Mouse (Mus musculus) neural tube, embryonic 15.5 days (tissue): Measurements from ENCODE around the gene Dnajc27. TPM values are rescaled to one million over a fixed set of nuclear protein-coding genes. Genes with fewer than 3 reads are reported as not detected.

Experiments
- ATAC-seq: fragments of 200-750 bp; cut with Nextera tagmentation; 2 replicates; pipeline ENCODE4 v1.8.0; 2017; ENCODE audit warnings: mild to moderate bottlenecking, moderate TSS enrichment, moderate library complexity; ENCODE audit not compliant: low FRiP score
- H3K27ac ChIP-seq: fragments of 300-500 bp; sonication (generic); replicated peaks from 2 replicates; pipeline ENCODE4 v1.5.1; 2015; ENCODE audit warnings: mild to moderate bottlenecking, inconsistent platforms
- H3K27me3 ChIP-seq: fragments of 300-500 bp; sonication (generic); replicated peaks from 2 replicates; pipeline ENCODE4 v1.6.1; 2015; ENCODE audit warnings: inconsistent platforms
- H3K36me3 ChIP-seq: fragments of 300-500 bp; sonication (generic); 2 replicates; pipeline ENCODE4 v1.6.1; 2015; ENCODE audit warnings: inconsistent platforms
- H3K4me1 ChIP-seq: fragments of 300-500 bp; sonication (generic); 2 replicates; pipeline ENCODE4 v1.6.1; 2015; ENCODE audit warnings: inconsistent platforms
- H3K4me2 ChIP-seq: fragments of 300-500 bp; sonication (generic); 2 replicates; pipeline ENCODE4 v1.6.1; 2015; ENCODE audit warnings: inconsistent platforms, mild to moderate bottlenecking, moderate library complexity
- H3K4me3 ChIP-seq: fragments of 300-500 bp; sonication (generic); replicated peaks from 2 replicates; pipeline ENCODE4 v1.5.1; 2015; ENCODE audit warnings: mild to moderate bottlenecking, inconsistent platforms
- H3K9ac ChIP-seq: fragments of 300-500 bp; sonication (generic); replicated peaks from 2 replicates; pipeline ENCODE4 v1.6.1; 2015; ENCODE audit warnings: mild to moderate bottlenecking, inconsistent platforms
- H3K9me3 ChIP-seq: fragments of 300-500 bp; sonication (generic); replicated peaks from 2 replicates; pipeline ENCODE4 v1.6.1; 2016; ENCODE audit warnings: inconsistent platforms
- WGBS: fragments of 180-500 bp; shearing (Covaris S2); methylation state at CpG from one replicate; pipeline ENCODE4 v1.1.7; 2015; ENCODE audit warnings: mixed read lengths; 5-methylcytosine and 5-hydroxymethylcytosine counted together
- polyA plus RNA-seq: library from polyadenylated mRNA; unstranded; fragments of >200 nt; fragmentation: Nextera tagmentation; extraction: Ambion mirVana; gene quantifications from 2 replicates; pipeline ENCODE4 v1.2.1, GENCODE M21; 2015

Dnajc27 gene
- polyA plus RNA-seq, 1 experiment from 2014 or later = 21.3 TPM

DNA sequence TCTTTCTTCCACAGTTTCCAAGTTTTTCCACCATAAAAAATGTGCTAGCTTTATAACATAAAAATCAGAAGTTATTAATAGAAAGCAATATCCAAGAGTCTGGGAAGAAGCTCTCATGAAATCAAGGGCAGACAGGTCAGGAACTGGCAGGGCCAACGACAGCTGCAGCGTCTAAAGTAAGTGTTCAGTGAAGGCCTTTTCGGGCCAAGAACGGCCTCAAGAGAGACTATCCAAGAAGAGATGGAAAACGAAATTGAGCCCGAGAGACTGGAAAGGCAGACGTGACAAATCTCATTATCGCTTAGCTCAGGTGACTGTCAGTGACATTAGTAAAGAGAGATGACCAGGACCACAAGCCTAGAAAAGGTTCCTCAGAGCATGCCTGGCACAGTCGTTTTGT is 24.1 kb upstream of the Dnajc27 start:
- Histone ChIP-seq H3K36me3 (no peaks in the 10 kb centered on the region), H3K9ac (no peak overlapping the region), H3K4me1 (no peaks in the 10 kb centered on the region), H3K4me3 (no peak overlapping the region), H3K9me3 (no peaks in the 10 kb centered on the region), H3K27me3 (no peaks in the 10 kb centered on the region), H3K4me2 (no peak overlapping the region), H3K27ac (no peak overlapping the region)
- WGBS = 68% methylated on average over 9 of the region's 9 CpGs
- no peak for ATAC-seq

DNA sequence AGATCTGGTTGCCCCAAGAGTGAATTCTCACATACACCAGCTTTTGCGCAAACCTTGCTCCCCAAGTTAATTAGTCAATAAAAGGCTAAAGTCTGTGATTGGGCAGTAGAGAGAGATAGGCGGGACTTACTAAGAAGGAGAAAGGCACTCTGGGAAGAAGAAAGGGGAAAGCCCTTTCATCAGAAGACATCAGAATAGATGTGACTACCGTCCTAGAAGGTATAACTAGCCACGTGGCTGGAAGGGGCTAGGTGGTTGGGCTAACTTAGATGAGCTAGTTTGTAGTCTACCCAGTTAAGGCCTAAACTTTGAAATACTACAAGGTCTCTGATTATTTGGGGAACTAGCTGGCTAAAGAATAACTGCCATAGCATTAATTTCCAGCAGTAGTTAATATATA is 22.7 kb upstream of the Dnajc27 start:
- no peak for ATAC-seq
- Histone ChIP-seq H3K9me3 (no peaks in the 10 kb centered on the region), H3K4me1 (no peaks in the 10 kb centered on the region), H3K9ac (no peak overlapping the region), H3K36me3 (no peaks in the 10 kb centered on the region), H3K4me3 (no peak overlapping the region), H3K27ac (no peak overlapping the region), H3K4me2 (no peak overlapping the region), H3K27me3 (no peaks in the 10 kb centered on the region)
- WGBS = 83% methylated on average over 4 of the region's 4 CpGs

DNA sequence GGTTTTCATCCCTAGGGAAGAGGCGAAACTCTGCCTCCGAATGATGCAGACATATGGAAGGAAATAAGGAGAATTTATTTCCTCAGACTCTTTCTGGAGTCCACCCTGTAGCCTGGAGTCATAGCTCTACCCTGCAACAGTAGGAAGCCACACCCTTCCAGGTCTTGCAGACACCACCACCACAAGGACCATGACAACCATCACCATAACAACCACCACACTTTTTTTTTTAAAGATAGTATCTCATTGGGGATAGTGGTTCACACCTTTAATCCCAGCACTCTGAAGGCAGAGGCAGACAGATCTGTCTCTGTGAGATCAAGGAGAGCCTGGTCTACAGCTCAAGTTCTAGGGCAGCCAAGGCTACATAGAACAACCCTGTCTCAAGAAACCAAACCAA is 16.9 kb upstream of the Dnajc27 start:
- Histone ChIP-seq H3K4me3 (no peak overlapping the region), H3K9ac (no peak overlapping the region), H3K27me3 (no peaks in the 10 kb centered on the region), H3K4me1 (no peaks in the 10 kb centered on the region), H3K4me2 (no peak overlapping the region), H3K27ac (no peak overlapping the region), H3K9me3 (no peaks in the 10 kb centered on the region), H3K36me3 (no peaks in the 10 kb centered on the region)
- ATAC-seq = no peak
- WGBS = 94% methylated on average over 2 of the region's 2 CpGs

DNA sequence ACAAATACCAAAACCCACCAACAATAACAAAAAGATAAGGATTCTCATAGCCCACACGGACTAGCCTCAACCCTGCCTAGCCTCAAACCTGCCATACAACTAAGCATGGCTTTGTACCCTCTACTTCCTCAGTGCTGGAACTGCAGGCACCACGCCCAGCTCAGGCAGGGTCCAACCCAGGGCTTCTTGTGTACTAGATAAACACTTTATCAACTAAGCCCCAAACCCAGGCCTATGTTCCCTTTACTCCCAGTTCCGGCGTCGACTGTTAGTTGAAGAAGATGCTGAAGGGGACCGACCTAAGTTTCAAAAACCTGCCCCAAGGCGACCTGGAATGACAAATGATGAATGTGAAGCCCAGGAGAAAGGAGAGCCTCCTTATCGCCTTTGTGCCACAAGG is 16.4 kb upstream of the Dnajc27 start:
- Histone ChIP-seq H3K4me1 (no peaks in the 10 kb centered on the region), H3K9me3 (no peaks in the 10 kb centered on the region), H3K27me3 (no peaks in the 10 kb centered on the region), H3K36me3 (no peaks in the 10 kb centered on the region), H3K4me2 (no peak overlapping the region), H3K9ac (no peak overlapping the region), H3K27ac (no peak overlapping the region), H3K4me3 (no peak overlapping the region)
- 80% methylated on average over 8 of the region's 8 CpGs for WGBS
- ATAC-seq = no peak

DNA sequence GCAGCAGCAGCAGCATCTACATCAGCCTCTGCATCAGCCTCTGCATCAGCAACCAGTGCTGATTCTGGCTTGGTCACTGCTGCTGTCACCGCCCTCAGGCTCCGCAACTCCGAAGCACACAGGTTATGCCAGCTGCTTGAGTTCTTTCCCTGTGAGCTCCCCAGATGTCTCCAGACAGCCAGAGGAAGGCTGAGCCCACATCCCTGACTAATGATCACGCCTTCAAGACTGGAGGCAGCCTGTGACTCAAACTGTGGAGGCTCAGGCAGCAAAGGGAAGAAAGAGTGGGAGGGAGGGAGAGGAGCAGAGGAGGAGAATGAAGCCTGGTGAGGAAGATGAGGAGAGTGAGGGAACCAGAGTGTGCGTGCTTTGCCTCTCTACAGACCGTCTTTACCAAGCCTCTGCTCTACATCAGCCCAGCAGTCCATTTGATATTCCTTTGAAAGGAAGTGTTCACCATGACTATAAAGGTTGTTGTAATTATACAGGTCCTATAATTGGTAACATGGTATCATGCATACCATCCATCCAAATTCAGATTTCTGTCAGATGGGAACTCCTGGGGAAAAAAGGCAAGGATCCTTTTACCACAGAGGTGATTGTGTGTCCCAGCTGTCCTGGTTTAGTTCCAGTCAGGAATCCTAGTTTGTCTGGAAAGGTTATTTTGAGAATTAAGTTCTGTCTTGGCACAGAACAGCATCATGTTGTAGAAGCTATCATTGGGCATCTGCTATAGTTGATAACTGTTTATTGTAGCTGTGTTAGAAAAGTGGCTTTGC is 15.5 kb upstream of the Dnajc27 start:
- Histone ChIP-seq H3K4me2 (no peak overlapping the region), H3K4me1 (no peaks in the 10 kb centered on the region), H3K9ac (no peak overlapping the region), H3K36me3 (no peaks in the 10 kb centered on the region), H3K27me3 (no peaks in the 10 kb centered on the region), H3K27ac (no peak overlapping the region), H3K9me3 (no peaks in the 10 kb centered on the region), H3K4me3 (no peak overlapping the region)
- WGBS = 69% methylated on average over 6 of the region's 6 CpGs
- no peak for ATAC-seq

DNA sequence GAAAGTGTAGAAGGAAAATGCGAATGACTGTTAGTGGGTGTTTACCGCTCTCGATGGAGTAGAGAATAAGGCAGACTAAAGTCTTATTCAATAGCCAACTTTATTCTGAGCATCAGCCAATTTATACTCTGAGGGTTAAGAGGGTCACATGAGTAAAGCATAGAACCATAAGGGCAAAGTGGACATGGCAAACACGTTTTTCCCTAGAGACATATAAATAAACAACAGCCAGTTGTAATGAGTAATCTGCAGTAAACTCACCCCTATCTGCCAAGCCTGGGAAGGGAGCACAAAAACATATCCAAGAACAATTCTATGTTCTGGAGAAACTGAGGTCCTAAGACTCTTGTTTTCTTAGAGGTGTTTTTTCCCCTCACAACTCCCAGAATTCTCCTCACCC is 13.8 kb upstream of the Dnajc27 start:
- Histone ChIP-seq H3K36me3 (no peaks in the 10 kb centered on the region), H3K4me1 (no peaks in the 10 kb centered on the region), H3K9ac (no peak overlapping the region), H3K4me2 (no peak overlapping the region), H3K9me3 (no peaks in the 10 kb centered on the region), H3K27ac (no peak overlapping the region), H3K4me3 (no peak overlapping the region), H3K27me3 (no peaks in the 10 kb centered on the region)
- ATAC-seq = no peak
- WGBS = 81% methylated on average over 4 of the region's 4 CpGs

DNA sequence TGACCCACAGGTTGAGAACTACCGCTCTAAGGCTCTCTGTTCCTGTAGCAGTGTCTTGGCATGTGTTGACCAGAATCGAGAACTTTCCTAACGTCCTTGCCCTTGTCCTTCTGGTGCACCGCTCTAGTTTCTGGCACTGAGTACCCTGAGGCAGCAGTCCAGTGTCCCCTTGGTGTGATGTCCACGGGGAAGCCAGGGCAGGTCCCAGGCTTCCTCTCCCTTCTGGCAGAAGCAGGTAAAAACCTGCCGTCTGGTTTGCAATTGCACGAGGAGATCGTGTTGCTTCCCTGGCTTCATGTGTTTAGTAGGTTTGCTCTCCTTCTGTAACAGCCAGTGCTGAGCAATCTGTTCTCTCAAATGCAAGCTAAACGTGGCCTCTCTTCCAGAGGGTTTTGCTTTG is 10.7 kb upstream of the Dnajc27 start:
- no peak overlapping the region for H3K9ac ChIP-seq
- H3K4me3 ChIP-seq = no peak overlapping the region
- no peaks in the 10 kb centered on the region for H3K4me1 ChIP-seq
- H3K27ac ChIP-seq = no peak overlapping the region
- H3K27me3 ChIP-seq = no peaks in the 10 kb centered on the region
- no peaks in the 10 kb centered on the region for H3K9me3 ChIP-seq
- no peak overlapping the region for H3K4me2 ChIP-seq
- WGBS = 87% methylated on average over 9 of the region's 9 CpGs
- H3K36me3 ChIP-seq = no peaks in the 10 kb centered on the region
- ATAC-seq = no peak

DNA sequence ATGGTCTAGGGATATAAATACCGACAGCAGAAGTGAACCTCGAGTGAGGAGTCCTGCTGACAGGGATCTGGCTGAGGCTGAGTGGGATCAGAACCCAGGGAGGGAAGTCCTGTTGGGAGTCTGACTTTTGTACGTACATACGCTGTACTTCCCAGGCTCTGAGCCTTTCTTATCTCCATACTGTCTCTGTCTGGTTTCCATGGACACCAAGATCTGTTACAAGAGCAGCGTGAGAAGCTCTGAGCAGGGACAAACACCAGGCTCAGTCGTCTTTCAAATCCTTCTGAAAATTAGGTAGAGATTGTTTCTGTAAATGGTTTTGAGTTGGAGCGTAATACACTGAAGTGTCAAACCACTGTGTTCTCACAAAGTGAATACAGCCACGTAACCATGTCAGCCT is 7.0 kb upstream of the Dnajc27 start:
- H3K4me1 ChIP-seq = 0 out of 2 replicates have a peak, but pooled peaks cover under 1% of the 10 kb centered on the region
- no peaks in the 10 kb centered on the region for H3K9me3 ChIP-seq
- H3K9ac ChIP-seq = no peak overlapping the region
- ATAC-seq = no peak
- no peak overlapping the region for H3K4me2 ChIP-seq
- no peaks in the 10 kb centered on the region for H3K27me3 ChIP-seq
- 60% methylated on average over 8 of the region's 8 CpGs for WGBS
- no peaks in the 10 kb centered on the region for H3K36me3 ChIP-seq
- no peak overlapping the region for H3K27ac ChIP-seq
- H3K4me3 ChIP-seq = no peak overlapping the region

DNA sequence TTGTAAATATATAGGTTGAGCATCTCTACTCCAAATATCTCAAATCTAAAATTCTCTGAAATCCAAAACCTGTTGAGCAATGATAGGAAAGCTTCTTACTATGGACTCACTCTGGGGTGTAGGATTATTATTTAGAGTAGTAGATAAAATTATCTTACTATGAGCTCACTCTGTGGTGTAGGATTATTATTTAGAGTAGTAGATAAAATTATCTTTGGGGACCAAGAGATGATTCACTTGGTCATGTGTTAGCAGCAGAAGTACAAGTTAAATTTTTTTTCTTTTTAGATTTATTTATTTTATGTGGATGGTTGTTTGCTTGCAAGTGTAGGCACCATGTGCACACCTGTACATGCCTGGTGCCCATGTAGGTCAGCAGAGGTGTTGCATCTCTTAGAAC is 6.0 kb upstream of the Dnajc27 start:
- no peak for ATAC-seq
- Histone ChIP-seq H3K27ac (no peak overlapping the region), H3K36me3 (no peaks in the 10 kb centered on the region), H3K4me2 (no peak overlapping the region), H3K4me1 (0 out of 2 replicates have a peak, but pooled peaks cover 3% of the 10 kb centered on the region), H3K9me3 (no peaks in the 10 kb centered on the region), H3K9ac (no peak overlapping the region), H3K4me3 (no peak overlapping the region), H3K27me3 (no peaks in the 10 kb centered on the region)

DNA sequence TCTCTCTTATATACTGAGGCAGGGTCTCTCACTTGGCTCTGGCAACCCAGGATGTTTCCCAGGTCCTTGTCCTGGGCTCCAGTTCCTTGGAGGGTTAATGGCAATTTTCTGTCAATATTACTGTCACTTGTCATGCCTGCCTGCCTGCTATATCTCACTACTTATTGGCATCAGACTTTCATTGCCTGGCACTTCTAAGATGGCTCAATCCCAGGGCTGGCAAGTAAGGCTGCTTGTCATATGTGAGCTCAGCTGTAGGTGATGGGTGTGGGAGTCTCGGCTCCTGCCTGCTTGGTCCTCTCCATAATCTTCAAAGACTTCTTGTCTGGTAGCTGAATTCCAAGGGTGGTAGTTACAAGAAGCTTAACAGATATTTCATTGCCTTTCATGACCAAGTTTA is 4.3 kb upstream of the Dnajc27 start:
- no peaks in the 10 kb centered on the region for H3K9me3 ChIP-seq
- 73% methylated on average over 1 of the region's 1 CpGs for WGBS
- no peak overlapping the region for H3K9ac ChIP-seq
- no peak overlapping the region for H3K27ac ChIP-seq
- no peak overlapping the region for H3K4me2 ChIP-seq
- no peak overlapping the region for H3K4me3 ChIP-seq
- no peak for ATAC-seq
- H3K4me1 ChIP-seq = peaks cover 11% of the 10 kb centered on the region
- H3K36me3 ChIP-seq = no peaks in the 10 kb centered on the region
- H3K27me3 ChIP-seq = no peaks in the 10 kb centered on the region

DNA sequence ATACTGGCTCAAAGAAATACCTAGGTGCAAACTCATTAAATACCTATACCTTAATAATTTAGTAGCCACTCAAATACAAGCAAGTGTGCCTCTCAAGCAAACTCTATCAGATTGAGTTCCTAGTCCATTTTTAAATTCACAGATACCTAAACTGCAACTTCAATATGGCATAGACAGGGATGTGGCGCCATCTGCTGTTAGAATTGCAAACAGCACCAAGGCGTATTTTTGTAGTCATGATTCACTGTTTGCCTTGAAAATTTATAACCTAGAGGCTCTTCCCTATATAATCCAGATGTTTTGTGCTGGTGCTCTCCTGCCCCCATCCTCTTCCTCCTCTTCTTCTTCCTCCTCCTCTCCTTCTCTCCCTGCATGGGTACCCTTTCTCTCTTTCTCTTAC is 2.1 kb upstream of the Dnajc27 start:
- H3K27ac ChIP-seq = no peak overlapping the region
- H3K4me3 ChIP-seq = no peak overlapping the region
- no peak for ATAC-seq
- no peaks in the 10 kb centered on the region for H3K9me3 ChIP-seq
- H3K9ac ChIP-seq = no peak overlapping the region
- WGBS = 0% methylated on average over 2 of the region's 2 CpGs
- peaks cover 22% of the 10 kb centered on the region for H3K4me1 ChIP-seq
- no peak overlapping the region for H3K4me2 ChIP-seq
- no peaks in the 10 kb centered on the region for H3K27me3 ChIP-seq
- no peaks in the 10 kb centered on the region for H3K36me3 ChIP-seq

DNA sequence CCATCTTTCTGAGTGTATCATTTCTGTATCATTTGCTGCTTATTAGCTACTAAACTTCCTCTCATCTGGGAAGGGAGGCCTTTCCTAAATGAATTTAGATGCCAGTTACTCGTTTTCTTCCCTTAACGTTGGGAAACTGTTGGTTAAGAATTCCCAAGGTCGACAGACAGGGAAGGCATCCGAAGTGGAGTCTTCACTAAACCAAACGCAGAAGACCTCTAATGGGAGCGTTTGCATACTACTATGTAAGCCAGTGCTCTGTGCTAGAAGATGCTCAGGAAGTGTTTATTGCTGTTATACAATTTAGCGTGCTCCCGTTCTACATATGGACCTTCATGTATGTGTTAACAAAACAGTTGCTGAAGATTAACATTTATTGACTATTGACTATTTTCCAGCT is 1.1 kb downstream of the Dnajc27 start:
- H3K27me3 ChIP-seq = no peaks in the 10 kb centered on the region
- peak overlapping the region; percentile 58 for H3K4me2 ChIP-seq
- H3K27ac ChIP-seq = peak overlapping the region; percentile 98
- peak overlapping the region; percentile 62 for H3K4me3 ChIP-seq
- peak overlapping the region; percentile 68; the same call in 1 of the 2 replicates for H3K9ac ChIP-seq
- no peaks in the 10 kb centered on the region for H3K9me3 ChIP-seq
- ATAC-seq = no peak
- H3K36me3 ChIP-seq = peaks cover 13% of the 10 kb centered on the region
- H3K4me1 ChIP-seq = peaks cover 22% of the 10 kb centered on the region
- WGBS = 55% methylated on average over 8 of the region's 8 CpGs
